Mouse (Mus musculus) MEL (cell line): ENCODE measurements around the gene Aurka.

Source experiments
- CTCF ChIP-seq, 3 experiments: IDR thresholded peaks in 2 of 3; conservative IDR thresholded peaks in 1 of 3; 2 replicates each; pipeline ENCODE4 v1.5.1; 2011 to 2012; ENCODE audit warnings: low read length in 3 of 3, low read depth in 2 of 3, mild to moderate bottlenecking in 2 of 3, improper control_type of control experiment in 1 of 3, inconsistent platforms in 1 of 3, mixed read lengths in 1 of 3, moderate library complexity in 1 of 3; ENCODE audit not compliant: control insufficient read depth in 1 of 3, insufficient read depth in 1 of 3, poor library complexity in 1 of 3, severe bottlenecking in 1 of 3
- EP300 ChIP-seq, 2 experiments: IDR thresholded peaks; 2 replicates each; pipeline ENCODE4 v1.6.1; 2011; ENCODE audit warnings: improper control_type of control experiment in 2 of 2, low read length in 2 of 2, low read depth in 1 of 2, mild to moderate bottlenecking in 1 of 2
- POLR2A ChIP-seq, 2 experiments: IDR thresholded peaks; 2 replicates each; pipeline ENCODE4 v1.6.1; 2011 to 2012; ENCODE audit warnings: low read length in 2 of 2, mild to moderate bottlenecking in 2 of 2, control low read depth in 1 of 2, improper control_type of control experiment in 1 of 2, low read depth in 1 of 2, moderate library complexity in 1 of 2; ENCODE audit not compliant: control insufficient read depth in 1 of 2, insufficient read depth in 1 of 2, poor library complexity in 1 of 2

GRCm38 (mm10) chr2:172345258-172345738 lies 25.0 kb downstream of the Aurka start, which contains the start of gene Fam210b:
- TF ChIP-seq EP300 (IDR thresholded peaks at IDR 0.05; ENCODE audit: low read depth in 1 of 2, low read length in 2 of 2) (no peak), CTCF (IDR thresholded peaks at IDR 0.05 in 2 of 3, conservative IDR thresholded peaks at IDR 0.05 in 1 of 3; ENCODE audit: control insufficient read depth in 1 of 3, insufficient read depth in 1 of 3, low read depth in 2 of 3, low read length in 3 of 3, poor library complexity in 1 of 3, severe bottlenecking in 1 of 3) (no peak), POLR2A (IDR thresholded peaks at IDR 0.05; ENCODE audit: control insufficient read depth in 1 of 2, insufficient read depth in 1 of 2, low read depth in 1 of 2, low read length in 2 of 2, poor library complexity in 1 of 2) (peak; percentile 25 to 55; a peak in 2 of 4 replicates)
